Mouse (Mus musculus) MEL (cell line): ENCODE data around the gene Myo10.

Source experiments
- CTCF ChIP-seq, 3 experiments: IDR thresholded peaks in 2 of 3; conservative IDR thresholded peaks in 1 of 3; 2 replicates each; pipeline ENCODE4 v1.5.1; 2011 to 2012; ENCODE audit warnings: low read length in 3 of 3, low read depth in 2 of 3, mild to moderate bottlenecking in 2 of 3, improper control_type of control experiment in 1 of 3, inconsistent platforms in 1 of 3, mixed read lengths in 1 of 3, moderate library complexity in 1 of 3; ENCODE audit not compliant: control insufficient read depth in 1 of 3, insufficient read depth in 1 of 3, poor library complexity in 1 of 3, severe bottlenecking in 1 of 3
- POLR2A ChIP-seq, 2 experiments: IDR thresholded peaks; 2 replicates each; pipeline ENCODE4 v1.6.1; 2011 to 2012; ENCODE audit warnings: low read length in 2 of 2, mild to moderate bottlenecking in 2 of 2, control low read depth in 1 of 2, improper control_type of control experiment in 1 of 2, low read depth in 1 of 2, moderate library complexity in 1 of 2; ENCODE audit not compliant: control insufficient read depth in 1 of 2, insufficient read depth in 1 of 2, poor library complexity in 1 of 2
- SMC3 ChIP-seq: IDR thresholded peaks from 2 replicates; pipeline ENCODE4 v1.6.1; 2011; ENCODE audit warnings: low read depth, low read length, improper control_type of control experiment
- TAL1 ChIP-seq: IDR thresholded peaks from 2 replicates; pipeline ENCODE4 v1.6.1; 2012; ENCODE audit warnings: mild to moderate bottlenecking, inconsistent platforms, low read length, moderate library complexity, mixed read lengths
- TCF12 ChIP-seq: IDR thresholded peaks from 2 replicates; pipeline ENCODE4 v1.6.1; 2014; ENCODE audit warnings: low read depth, mild to moderate bottlenecking, inconsistent platforms, low read length, improper control_type of control experiment, moderate library complexity
- USF1 ChIP-seq: IDR thresholded peaks from 2 replicates; pipeline ENCODE4 v1.6.1; 2014; ENCODE audit warnings: low read depth, mild to moderate bottlenecking, inconsistent platforms, low read length, improper control_type of control experiment, moderate library complexity
- ZC3H11A ChIP-seq: IDR thresholded peaks from 2 replicates; pipeline ENCODE4 v1.6.1; 2012; ENCODE audit warnings: low read depth, mild to moderate bottlenecking, inconsistent platforms, low read length, improper control_type of control experiment

DNA sequence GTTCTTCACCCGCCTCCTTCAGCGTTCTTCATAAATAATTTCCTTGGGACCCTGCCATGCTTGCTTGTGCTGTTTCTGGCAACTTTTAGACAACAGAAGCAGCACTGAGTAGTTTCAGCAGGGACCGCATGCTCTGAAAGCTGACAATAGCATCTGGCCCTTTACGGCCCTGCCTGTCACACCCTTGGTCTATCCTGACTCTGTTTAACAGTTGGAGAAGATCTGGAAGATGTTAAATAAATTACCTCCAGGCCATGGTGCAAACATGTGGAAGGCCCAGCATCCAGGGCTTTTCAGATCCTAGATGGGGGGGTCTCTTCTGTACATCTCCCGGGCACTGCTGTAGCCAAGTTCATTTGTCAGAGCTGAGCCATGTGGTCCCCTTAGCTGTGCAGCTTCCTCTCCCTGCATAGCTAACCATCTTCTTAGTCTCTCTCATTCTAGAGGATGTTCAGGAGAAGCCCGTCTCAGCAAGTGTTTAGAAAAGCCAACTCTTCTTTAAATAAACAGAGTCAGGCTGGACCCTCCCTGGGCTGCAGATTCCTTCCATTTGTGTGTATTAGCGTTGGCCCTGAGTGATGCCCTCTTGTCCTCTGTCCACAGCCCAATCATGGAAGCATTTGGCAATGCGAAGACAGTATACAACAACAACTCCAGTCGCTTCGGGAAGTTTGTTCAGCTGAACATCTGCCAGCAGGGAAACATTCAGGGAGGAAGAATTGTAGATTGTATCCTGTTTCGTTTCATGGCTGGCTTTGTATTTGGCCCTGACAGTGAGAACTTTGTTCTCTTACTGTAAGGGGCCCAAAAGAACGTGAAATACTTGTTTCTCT lies 101.2 kb downstream of the Myo10 start:
- TF ChIP-seq CTCF (IDR thresholded peaks at IDR 0.05 in 2 of 3, conservative IDR thresholded peaks at IDR 0.05 in 1 of 3; ENCODE audit: control insufficient read depth in 1 of 3, insufficient read depth in 1 of 3, low read depth in 2 of 3, low read length in 3 of 3, poor library complexity in 1 of 3, severe bottlenecking in 1 of 3): no peak
- no peak for TF ChIP-seq ZC3H11A
- no peak for TF ChIP-seq SMC3
- TF ChIP-seq POLR2A (IDR thresholded peaks at IDR 0.05; ENCODE audit: control insufficient read depth in 1 of 2, insufficient read depth in 1 of 2, low read depth in 1 of 2, low read length in 2 of 2, poor library complexity in 1 of 2): no peak
- no peak for TF ChIP-seq TCF12
- TF ChIP-seq USF1: no peak
- no peak for TF ChIP-seq TAL1
